Mouse (Mus musculus) Muller cell, postnatal 12 days (primary cell): ENCODE results near the gene Mbd3l2.
"Not testable (repeated sequence)": the region's sequence is repeated elsewhere in the genome, so short reads cannot be mapped to it uniquely, and the experiment has no call there.

Experiments used
- DNase-seq: peaks from one replicate; pipeline ENCODE4 v3.0.0-alpha.2; 2015; ENCODE audit errors: inconsistent ontology term

Mbd3l2 gene

GRCm38 (mm10) chr9:18430354-18430753, at the start of gene Mbd3l2:
TSS of gene Mbd3l2 (plus strand) at chr9:18430654.
- DNase-seq: no peak

DNA sequence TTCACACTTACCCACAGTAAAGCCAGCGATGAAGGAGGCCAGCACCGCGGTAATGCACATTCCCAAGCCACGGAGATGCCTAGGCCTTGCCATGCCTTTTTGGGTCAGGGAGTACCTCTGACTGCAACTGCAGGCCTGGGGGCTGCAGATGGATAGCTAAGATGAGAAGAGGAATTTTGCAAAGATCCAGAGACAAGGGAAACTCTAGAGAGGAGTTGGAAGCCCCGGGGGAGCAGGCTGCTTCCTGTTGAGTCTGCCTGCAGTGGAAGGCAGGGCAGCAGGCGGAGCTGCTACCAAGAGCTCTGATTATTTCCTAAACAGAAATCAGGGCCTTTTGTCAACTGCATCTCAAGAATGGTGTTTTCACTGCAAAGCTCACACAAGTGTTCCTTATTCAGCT, 44.7 kb upstream of the Mbd3l2 start:
- DNase-seq: no peak

DNA sequence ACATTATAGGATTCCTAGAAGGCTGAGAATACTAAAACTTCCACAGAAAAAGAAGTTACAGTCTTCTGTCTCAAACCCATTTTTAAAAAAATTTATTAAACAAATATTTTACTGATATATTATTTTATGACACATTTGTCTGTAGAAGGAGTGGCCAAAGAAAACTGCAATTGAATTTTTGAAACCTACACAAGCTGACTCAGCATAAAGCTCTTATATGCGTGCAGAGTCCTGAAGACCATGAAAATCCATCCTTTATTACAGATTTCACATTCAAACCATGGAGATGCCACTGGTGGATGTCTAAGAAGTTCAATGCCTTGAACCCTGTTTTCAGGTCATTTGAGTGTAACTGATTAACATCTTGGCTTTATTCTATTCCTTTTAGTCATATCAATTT, 30.8 kb upstream of the Mbd3l2 start:
- DNase-seq: no peak

DNA sequence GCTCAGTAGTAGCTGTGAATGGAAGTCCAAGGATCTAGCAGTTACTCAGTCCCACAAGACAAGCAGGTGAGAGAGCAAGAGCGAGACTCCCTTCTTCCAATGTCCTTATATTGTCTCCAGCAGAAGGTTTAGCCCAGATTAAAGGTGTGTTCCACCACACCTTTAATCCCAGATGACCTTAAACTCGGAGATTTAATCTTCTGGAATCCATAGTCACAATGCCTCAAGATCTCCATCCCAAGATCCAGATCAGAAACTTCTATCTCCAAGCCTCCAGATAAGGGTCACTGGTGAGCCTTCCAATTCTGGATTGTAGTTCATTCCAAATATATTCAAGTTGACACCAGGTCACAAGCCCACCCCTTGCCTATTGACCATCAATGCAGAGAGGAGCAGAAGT, 27.6 kb upstream of the Mbd3l2 start, which contains the start of gene Naalad2:
Naalad2 (minus strand) TSS at position 101 of the 400 bp plus-strand sequence.
- DNase-seq: not testable (repeated sequence)

GRCm38 (mm10) chr9:18404118-18404517, 26.3 kb upstream of the Mbd3l2 start, which contains the start of gene Ubtfl1:
TSS of gene Ubtfl1 (plus strand) at chr9:18404418.
- no peak for DNase-seq

DNA sequence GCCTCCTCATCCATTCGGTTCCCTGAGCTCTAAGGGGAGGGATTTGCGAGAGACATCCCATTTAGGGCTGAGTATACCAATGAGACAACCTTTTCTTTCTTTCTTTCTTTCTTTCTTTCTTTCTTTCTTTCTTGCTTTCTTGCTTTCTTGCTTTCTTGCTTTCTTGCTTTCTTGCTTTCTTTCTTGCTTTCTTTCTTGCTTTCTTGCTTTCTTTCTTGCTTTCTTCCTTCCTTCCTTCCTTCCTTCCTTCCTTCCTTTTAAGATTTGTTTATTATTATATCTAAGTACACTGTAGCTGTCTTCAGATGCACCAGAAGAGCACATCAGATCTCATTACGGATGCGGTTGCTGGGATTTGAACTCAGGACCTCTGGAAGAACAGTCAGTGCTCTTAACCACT, 18.1 kb upstream of the Mbd3l2 start:
- DNase-seq: not testable (repeated sequence)

DNA sequence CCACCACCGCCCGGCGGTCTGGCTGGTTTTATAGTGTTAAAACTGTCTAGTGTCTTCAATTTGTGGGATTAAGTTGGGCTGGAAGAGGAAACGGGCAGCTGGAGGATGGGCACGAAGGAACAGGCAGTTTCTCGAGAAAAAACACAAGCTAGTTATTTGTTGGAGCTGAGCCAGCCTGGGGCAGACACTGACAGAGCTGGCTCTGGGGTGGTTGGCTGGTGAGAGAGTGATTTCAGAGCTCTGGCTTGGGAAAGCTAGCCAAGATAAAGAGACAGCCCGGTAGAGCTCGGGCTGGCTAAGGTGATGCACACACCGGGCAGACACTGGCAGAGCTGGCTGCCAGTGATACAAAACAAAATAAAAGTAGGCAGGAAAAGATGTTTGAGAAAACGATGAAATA, 1.2 kb downstream of the Mbd3l2 start:
- peak; percentile 27 for DNase-seq

GRCm38 (mm10) chr9:18456520-18456919, 26.1 kb downstream of the Mbd3l2 start:
- DNase-seq: peak; percentile 7

- no peak for DNase-seq
Observed at GRCm38 (mm10) chr9:18467350-18467749, 36.9 kb downstream of the Mbd3l2 start.

DNA sequence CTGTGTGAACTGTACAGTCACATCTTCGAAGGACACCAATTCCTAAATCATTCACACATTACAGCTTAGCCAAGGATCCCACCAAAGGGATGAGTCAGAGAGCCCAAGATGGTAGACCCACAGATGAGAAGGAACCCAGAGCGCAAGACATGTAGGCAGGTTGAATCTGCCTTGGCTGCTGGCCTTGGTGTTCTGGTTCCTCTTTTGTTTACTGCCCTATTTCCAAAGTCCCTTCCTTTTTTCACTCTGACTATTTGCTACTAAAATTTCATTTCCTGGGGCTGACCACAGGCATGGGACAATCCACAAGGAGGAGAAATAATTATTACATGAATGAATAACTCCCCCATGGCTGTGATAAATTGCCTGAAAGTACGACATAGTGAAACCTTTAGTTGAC, 37.6 kb downstream of the Mbd3l2 start:
- no peak for DNase-seq

DNA sequence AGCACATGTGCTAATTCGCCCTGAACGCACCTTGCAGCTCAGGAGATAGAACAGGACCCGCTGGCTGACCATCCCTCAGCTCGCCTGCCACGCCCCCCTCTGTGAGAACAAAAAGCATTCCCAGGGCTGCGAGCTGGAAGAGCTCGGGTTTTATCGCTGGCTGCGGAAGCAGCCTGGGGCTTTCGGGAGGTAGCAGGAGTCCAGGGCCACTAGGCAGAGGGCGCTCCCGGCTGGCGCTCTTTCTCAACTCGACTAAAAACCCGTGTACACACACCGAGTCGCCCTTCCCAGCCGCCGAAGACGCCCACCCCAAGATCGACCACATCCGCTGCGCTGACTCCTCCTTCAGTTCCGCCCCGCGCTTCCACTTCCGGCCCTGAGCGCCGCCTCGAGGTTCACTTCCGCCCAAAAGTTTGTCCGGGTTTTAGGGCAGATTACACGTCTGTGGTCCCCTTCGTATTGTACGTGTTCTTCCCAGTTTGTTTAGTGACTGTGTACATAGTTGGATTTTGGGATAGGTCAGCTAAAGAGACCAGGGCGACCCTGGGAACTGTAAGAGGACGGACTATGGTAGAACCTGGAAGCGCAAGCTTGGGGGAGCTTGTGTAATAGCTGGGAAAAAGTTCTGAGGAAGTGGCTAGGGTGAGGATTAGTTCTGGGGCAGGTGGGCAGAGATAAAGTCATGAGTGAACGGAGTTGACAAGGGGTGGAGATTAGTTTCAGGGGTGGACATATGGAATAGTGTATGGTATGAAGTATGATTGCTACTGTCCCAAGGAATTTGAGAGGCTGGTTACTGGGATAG, 43.1 kb downstream of the Mbd3l2 start:
- DNase-seq: peak; percentile 90

- DNase-seq: no peak
Observed at GRCm38 (mm10) chr9:18478168-18478567, 47.7 kb downstream of the Mbd3l2 start, which contains the start of the genes Zfp558 and Mbd3l1. TSS of gene Zfp558 (minus strand) at chr9:18478268. TSS of gene Mbd3l1 (plus strand) at chr9:18478359.
